Mouse (Mus musculus) bone marrow, adult 2 months (tissue): ENCODE results near the gene Traf5. TPM values are rescaled to one million over a fixed set of nuclear protein-coding genes. Genes with fewer than 3 reads are reported as not detected.

Experiments used
- H3K27ac ChIP-seq: fragments of 200-500 bp; 2 replicates; pipeline ENCODE4 v1.5.1; 2012; ENCODE audit warnings: low read depth, mild to moderate bottlenecking, control low read depth, inconsistent platforms, low read length; ENCODE audit not compliant: control insufficient read depth, poor library complexity, insufficient read depth
- H3K4me1 ChIP-seq: fragments of 200-500 bp; 2 replicates; pipeline ENCODE4 v1.6.1; 2011; ENCODE audit warnings: low read length; ENCODE audit not compliant: control insufficient read depth, insufficient read depth
- H3K4me3 ChIP-seq: fragments of 200-500 bp; replicated peaks from 2 replicates; pipeline ENCODE3; 2011; ENCODE audit warnings: mild to moderate bottlenecking, low read depth, low read length, control low read depth; ENCODE audit not compliant: control insufficient read depth
- CTCF ChIP-seq: fragments of 200-500 bp; IDR thresholded peaks from 2 replicates; pipeline ENCODE4 v1.5.1; 2011; ENCODE audit warnings: low read length, control low read depth; ENCODE audit not compliant: control insufficient read depth, insufficient read depth
- POLR2A ChIP-seq: fragments of 200-500 bp; IDR thresholded peaks from 2 replicates; pipeline ENCODE4 v1.6.1; 2011; ENCODE audit warnings: low read depth, mild to moderate bottlenecking, control low read depth, low read length, borderline replicate concordance; ENCODE audit not compliant: control insufficient read depth
- WGBS: fragments of 180-500 bp; shearing (Covaris S2); methylation state at CpG from one replicate; pipeline ENCODE4 v1.1.7; 2018; 5-methylcytosine and 5-hydroxymethylcytosine counted together
- polyA plus RNA-seq: library from polyadenylated mRNA; stranded (reverse); fragments of >200 nt; gene quantifications from 2 replicates; pipeline ENCODE4 v1.2.4, GENCODE M21; 2011; ENCODE audit warnings: low replicate concordance; ENCODE audit not compliant: missing spikeins, insufficient read depth, insufficient read length

Traf5 gene
- polyA plus RNA-seq, 1 experiment: 35.4 TPM

GRCm38 (mm10) chr1:191947796-191948195, 144.6 kb downstream of the Traf5 start:
- TF ChIP-seq CTCF (no peak), POLR2A (no peak)
- Histone ChIP-seq H3K4me1 (no peaks in the 10 kb centered on the region; the same call in 1 of the 2 replicates), H3K27ac (no peak overlapping the region), H3K4me3 (no peak overlapping the region)
- 84% methylated on average over 8 of the region's 8 CpGs for WGBS

Other genes starting within 250 kb of the Traf5 start
- gene Slc30a1, start 185.8 kb downstream of the Traf5 start, polyA plus RNA-seq: 5.0 and 7.9 TPM in 2 replicates
- gene Rd3, start 115.2 kb downstream of the Traf5 start, polyA plus RNA-seq: not detected in 2 replicates
- gene Rcor3, start 45.5 kb upstream of the Traf5 start, polyA plus RNA-seq: 8.3 and 20.0 TPM in 2 replicates
- gene Kcnh1, start 98.2 kb upstream of the Traf5 start, polyA plus RNA-seq: 0.27 TPM in 2 replicates